Comparison of ENCODE assay signal across 8 mouse cellular contexts in genomic region chrX:36743503-36744101, GRCm38 (mm10). TPM values are rescaled to one million over a fixed set of nuclear protein-coding genes. Genes with fewer than 3 reads are reported as not detected.
DNase-seq lines count a peak whose midpoint lies in the region; ATAC-seq and TF ChIP-seq lines count a peak whose summit lies in the region.

TSS of gene Slc25a43 (plus strand) at chrX:36743659.

- H3K4me1 ChIP-seq in forebrain, embryonic 14.5 days (ENCODE audit: control insufficient read depth, insufficient read depth, low read length) = no peaks in the 10 kb centered on the region
- peaks cover 0 to 12% of the 10 kb centered on the region in 2 experiments; a peak in 2 of 4 replicates for H3K4me1 ChIP-seq in liver, embryonic 14.5 days (replicated peaks; ENCODE audit: control insufficient read depth in 2 of 2, insufficient read depth in 2 of 2, low read length in 1 of 2)
- H3K4me1 ChIP-seq in neural tube, embryonic 11.5 days (ENCODE audit: control insufficient read depth, insufficient read depth, low read length) = no peaks in the 10 kb centered on the region

- 25% methylated on average over 36 of the region's 36 CpGs for WGBS in forebrain, embryonic 14.5 days
- WGBS in liver, embryonic 14.5 days (ENCODE audit: insufficient replicate concordance) = 12% methylated on average over 36 of the region's 36 CpGs
- 20% methylated on average over 36 of the region's 36 CpGs for WGBS in neural tube, embryonic 11.5 days

- H3K4me2 ChIP-seq in forebrain, embryonic 14.5 days (ENCODE audit: low read length) = peak within 1 kb of the TSS; percentile 62
- peak within 1 kb of the TSS; percentile 72 for H3K4me2 ChIP-seq in liver, embryonic 14.5 days (ENCODE audit: low read depth)
- peak within 1 kb of the TSS; percentile 58 for H3K4me2 ChIP-seq in neural tube, embryonic 11.5 days (ENCODE audit: low read depth)

- ATAC-seq in CD4-positive, CD25-positive, alpha-beta regulatory T cell, adult 4 months = peak; percentile 35
- peak; percentile 34; the same call in 1 of the 2 replicates for ATAC-seq in forebrain, embryonic 14.5 days
- no peak for ATAC-seq in liver, embryonic 14.5 days (ENCODE audit: insufficient read depth)
- ATAC-seq in neural tube, embryonic 11.5 days (ENCODE audit: insufficient read depth, low FRiP score, low TSS enrichment) = 0 out of 2 replicates have a peak, but pooled peaks have one; percentile 20

- no peaks in the 10 kb centered on the region for H3K27me3 ChIP-seq in forebrain, embryonic 14.5 days (replicated peaks; ENCODE audit: control insufficient read depth, insufficient read depth, low read length)
- no peaks in the 10 kb centered on the region for H3K27me3 ChIP-seq in liver, embryonic 14.5 days (ENCODE audit: control insufficient read depth, insufficient read depth, low read length)
- no peaks in the 10 kb centered on the region for H3K27me3 ChIP-seq in neural tube, embryonic 11.5 days (ENCODE audit: control insufficient read depth, insufficient read depth, low read length)

- no peaks in the 10 kb centered on the region for H3K36me3 ChIP-seq in forebrain, embryonic 14.5 days (ENCODE audit: control insufficient read depth, insufficient read depth, low read length)
- no peaks in the 10 kb centered on the region for H3K36me3 ChIP-seq in liver, embryonic 14.5 days (replicated peaks; ENCODE audit: control insufficient read depth, insufficient read depth, low read depth)
- no peaks in the 10 kb centered on the region for H3K36me3 ChIP-seq in neural tube, embryonic 11.5 days (ENCODE audit: control insufficient read depth, insufficient read depth, low read length)

- no peak for TF ChIP-seq CTCF in liver, embryonic 14.5 days (IDR thresholded peaks at IDR 0.05; ENCODE audit: low read depth)

- H3K9me3 ChIP-seq in forebrain, embryonic 14.5 days (replicated peaks; ENCODE audit: control insufficient read depth, low read length) = no peaks in the 10 kb centered on the region
- no peaks in the 10 kb centered on the region for H3K9me3 ChIP-seq in liver, embryonic 14.5 days (ENCODE audit: control insufficient read depth, low read length)
- H3K9me3 ChIP-seq in neural tube, embryonic 11.5 days (ENCODE audit: control insufficient read depth, low read length) = no peaks in the 10 kb centered on the region

- no peak for TF ChIP-seq EP300 in liver, embryonic 14.5 days (IDR thresholded peaks at IDR 0.05; ENCODE audit: low read depth)

- H3K27ac ChIP-seq in forebrain, embryonic 14.5 days (ENCODE audit: low read depth, low read length) = no peak within 1 kb of the TSS
- H3K27ac ChIP-seq in liver, embryonic 14.5 days = no peak within 1 kb of the TSS
- no peak within 1 kb of the TSS for H3K27ac ChIP-seq in neural tube, embryonic 11.5 days (ENCODE audit: low read depth, low read length)

- peak; percentile 51 for DNase-seq in R1 (ENCODE audit: low read depth, low spot score)
- DNase-seq in forebrain, embryonic 14.5 days (ENCODE audit: low spot score) = no peak
- DNase-seq in induced T-regulatory cell, adult 2 months (ENCODE audit: low read depth) = peak; percentile 20
- DNase-seq in liver, embryonic 14.5 days (ENCODE audit: low read depth in 3 of 3, low spot score in 3 of 3) = no peak
- peak; percentile 16 for DNase-seq in neural tube, embryonic 11.5 days (ENCODE audit: low spot score)
- DNase-seq in frontal cortex, postnatal 14 days (ENCODE audit: low spot score in 2 of 2) = no peak
- DNase-seq in cerebellum, adult 9-11 months = no peak

- H3K4me3 ChIP-seq in forebrain, embryonic 14.5 days (ENCODE audit: low read depth, low read length) = peak within 1 kb of the TSS; percentile 29
- H3K4me3 ChIP-seq in liver, embryonic 14.5 days (ENCODE audit: insufficient read depth in 1 of 2, low read depth in 2 of 2, low read length in 2 of 2) = peak within 1 kb of the TSS; percentile 42 to 59
- peak within 1 kb of the TSS; percentile 36 for H3K4me3 ChIP-seq in neural tube, embryonic 11.5 days (ENCODE audit: low read depth, low read length)

- H3K9ac ChIP-seq in forebrain, embryonic 14.5 days (ENCODE audit: low read length) = peak within 1 kb of the TSS; percentile 66
- H3K9ac ChIP-seq in liver, embryonic 14.5 days (replicated peaks) = peak within 1 kb of the TSS; percentile 25
- H3K9ac ChIP-seq in neural tube, embryonic 11.5 days (ENCODE audit: low read length) = peak within 1 kb of the TSS; percentile 72

RNA-seq across cellular contexts. Expression of gene Slc25a43, which starts in this region (rescaled TPM):
- polyA plus RNA-seq in CD4-positive, CD25-positive, alpha-beta regulatory T cell, adult 4 months (2017; shearing (Covaris generic)) = under 1 TPM in 1 of 2 experiments, not detected in 1; 0.51 TPM
- polyA plus RNA-seq in forebrain, embryonic 14.5 days (2014; fragmentation: Nextera tagmentation; extraction: Ambion mirVana) = 0.40 and 0.51 TPM in 2 replicates
- 0.49 and 0.76 TPM in 2 replicates for polyA plus RNA-seq in liver, embryonic 14.5 days (2012; rRNA removed)
- polyA plus RNA-seq in liver, embryonic 14.5 days (2014; fragmentation: Nextera tagmentation; extraction: Ambion mirVana) = 0.66 and 0.81 TPM in 2 replicates
- 0.78 and 1.4 TPM in 2 replicates for polyA plus RNA-seq in neural tube, embryonic 11.5 days (2014; fragmentation: Nextera tagmentation; extraction: Ambion mirVana)

Comparison
In these comparisons a context has a peak if more than half of its experiments do, and no peak if none do; other contexts are left out.
1. Peak in ATAC-seq in CD4-positive, CD25-positive, alpha-beta regulatory T cell, adult 4 months; RNA of the gene not detected or under 1 TPM.
2. Peak in ATAC-seq, H3K4me3 ChIP-seq, H3K9ac ChIP-seq and H3K4me2 ChIP-seq in forebrain, embryonic 14.5 days; RNA of the gene not detected or under 1 TPM.
3. DNase-seq: peak in R1 (single experiment), induced T-regulatory cell, adult 2 months (single experiment) and neural tube, embryonic 11.5 days (single experiment); none in forebrain, embryonic 14.5 days (single experiment), liver, embryonic 14.5 days (0 of 3), frontal cortex, postnatal 14 days (0 of 2) and cerebellum, adult 9-11 months (single experiment).
4. Peak in every context shown above with its lines, with median percentiles within 50 percentile points of each other: H3K4me2 ChIP-seq, H3K4me3 ChIP-seq and H3K9ac ChIP-seq.